Mouse (Mus musculus) small intestine, adult 2 months (tissue): ENCODE measurements around the gene Aldoart2.

ENCODE experiments used
- CTCF ChIP-seq: fragments of 200-500 bp; IDR thresholded peaks from 2 replicates; pipeline ENCODE4 v1.5.1; 2012; ENCODE audit warnings: low read depth, mild to moderate bottlenecking, control low read depth, inconsistent platforms, low read length, moderate library complexity, mixed read lengths; ENCODE audit not compliant: insufficient replicate concordance, insufficient read length; ENCODE audit errors: extremely low read depth
- POLR2A ChIP-seq: fragments of 200-500 bp; IDR thresholded peaks from 2 replicates; pipeline ENCODE4 v1.6.1; 2012; ENCODE audit warnings: low read depth, mild to moderate bottlenecking, control low read depth, inconsistent platforms, low read length, moderate library complexity

DNA sequence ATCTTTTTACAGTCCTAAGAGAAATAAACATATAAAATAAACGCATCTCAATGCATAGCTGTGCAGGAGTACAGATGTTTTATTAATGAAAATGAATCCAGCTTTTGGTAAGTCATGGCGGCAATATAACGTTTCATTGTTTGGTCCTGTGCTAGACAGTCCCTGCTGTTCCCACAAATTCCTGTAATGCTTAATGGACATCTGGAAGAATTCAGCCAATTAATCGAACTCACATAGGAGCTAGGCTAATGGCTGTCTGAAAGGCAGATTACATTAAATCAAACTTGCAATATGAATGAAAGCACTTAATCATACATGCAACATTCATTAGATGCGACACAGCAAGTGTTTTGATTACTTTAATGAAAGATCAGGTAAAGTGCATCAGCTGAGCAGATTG is 1.8 kb downstream of the Aldoart2 start:
- no peak for TF ChIP-seq POLR2A
- TF ChIP-seq CTCF: no peak
